Mouse (Mus musculus): ENCODE results near the gene Gpr137c. TPM values are rescaled to one million over a fixed set of nuclear protein-coding genes. Genes with fewer than 3 reads are reported as not detected.
A peak's percentile ranks its signal among the peaks of the same experiment; 100 is the strongest.

The Gpr137c gene
- polyA plus RNA-seq, 1 experiment from 2014 or later, result 2.1 TPM

- no peak for DNase-seq
- 0% methylated on average over 26 of the region's 38 CpGs for WGBS
- Histone ChIP-seq H3K9me3 (ENCODE audit: low read depth, low read length) (no peaks in the 10 kb centered on the region), H3K4me3 (ENCODE audit: low read depth, low read length) (peak overlapping the region; percentile 94), H3K27me3 (ENCODE audit: insufficient read depth, low read length) (no peaks in the 10 kb centered on the region), H3K4me1 (ENCODE audit: insufficient read depth) (no peaks in the 10 kb centered on the region), H3K4me2 (peak overlapping the region; percentile 80), H3K36me3 (ENCODE audit: insufficient read depth) (no peaks in the 10 kb centered on the region), H3K27ac (ENCODE audit: low read depth) (peak overlapping the region; percentile 92), H3K9ac (peak overlapping the region; percentile 91)
- no peak for ATAC-seq (ENCODE audit: insufficient read depth)
- no peak for TF ChIP-seq CTCF (IDR thresholded peaks at IDR 0.05; ENCODE audit: low read depth)
Measured at GRCm38 (mm10) chr14:45317921-45318411, 98.4 kb downstream of the Gpr137c start.

- no peaks in the 10 kb centered on the region for H3K36me3 ChIP-seq (ENCODE audit: insufficient read depth)
- ATAC-seq (ENCODE audit: insufficient read depth), result peak; percentile 96
- peak; percentile 92 for DNase-seq
- no peaks in the 10 kb centered on the region for H3K27me3 ChIP-seq (ENCODE audit: insufficient read depth, low read length)
- H3K4me1 ChIP-seq (ENCODE audit: insufficient read depth), result no peaks in the 10 kb centered on the region
- H3K9ac ChIP-seq, result peak within 1 kb of the TSS; percentile 91
- 2% methylated on average over 50 of the region's 74 CpGs for WGBS
- H3K27ac ChIP-seq (ENCODE audit: low read depth), result peak within 1 kb of the TSS; percentile 92
- peak within 1 kb of the TSS; percentile 94 for H3K4me3 ChIP-seq (ENCODE audit: low read depth, low read length)
- TF ChIP-seq CTCF (IDR thresholded peaks at IDR 0.05; ENCODE audit: low read depth), result no peak
- H3K9me3 ChIP-seq (ENCODE audit: low read depth, low read length), result no peaks in the 10 kb centered on the region
- H3K4me2 ChIP-seq, result peak within 1 kb of the TSS; percentile 80
Measured at GRCm38 (mm10) chr14:45318426-45319236, 99.1 kb downstream of the Gpr137c start, which contains the start of gene Ero1l. TSS of gene Ero1l (minus strand) at chr14:45318771.

- TF ChIP-seq CTCF (IDR thresholded peaks at IDR 0.05; ENCODE audit: low read depth), result no peak
- 49% methylated on average over 3 of the region's 3 CpGs for WGBS
- DNase-seq (no peak), ATAC-seq (ENCODE audit: insufficient read depth) (no peak)
- peak overlapping the region; percentile 94 for H3K4me3 ChIP-seq (ENCODE audit: low read depth, low read length)
- H3K27me3 ChIP-seq (ENCODE audit: insufficient read depth, low read length), result no peaks in the 10 kb centered on the region
- no peak overlapping the region for H3K9ac ChIP-seq
- peak overlapping the region; percentile 92 for H3K27ac ChIP-seq (ENCODE audit: low read depth)
- peak overlapping the region; percentile 80 for H3K4me2 ChIP-seq
- no peaks in the 10 kb centered on the region for H3K4me1 ChIP-seq (ENCODE audit: insufficient read depth)
- H3K36me3 ChIP-seq (ENCODE audit: insufficient read depth), result no peaks in the 10 kb centered on the region
- H3K9me3 ChIP-seq (ENCODE audit: low read depth, low read length), result no peaks in the 10 kb centered on the region
Measured at GRCm38 (mm10) chr14:45319237-45319610, 99.7 kb downstream of the Gpr137c start.

GRCm38 (mm10) chr14:45320111-45320510 is 100.6 kb downstream of the Gpr137c start:
- WGBS, result 75% methylated on average over 4 of the region's 4 CpGs
- no peak for TF ChIP-seq CTCF (IDR thresholded peaks at IDR 0.05; ENCODE audit: low read depth)
- ATAC-seq (ENCODE audit: insufficient read depth) (no peak), DNase-seq (no peak)
- H3K9me3 ChIP-seq (ENCODE audit: low read depth, low read length), result no peaks in the 10 kb centered on the region
- no peak overlapping the region for H3K27ac ChIP-seq (ENCODE audit: low read depth)
- no peak overlapping the region for H3K4me3 ChIP-seq (ENCODE audit: low read depth, low read length)
- H3K27me3 ChIP-seq (ENCODE audit: insufficient read depth, low read length), result no peaks in the 10 kb centered on the region
- no peaks in the 10 kb centered on the region for H3K4me1 ChIP-seq (ENCODE audit: insufficient read depth)
- no peak overlapping the region for H3K4me2 ChIP-seq
- no peak overlapping the region for H3K9ac ChIP-seq
- H3K36me3 ChIP-seq (ENCODE audit: insufficient read depth), result no peaks in the 10 kb centered on the region

GRCm38 (mm10) chr14:45321067-45321466 is 101.5 kb downstream of the Gpr137c start:
- no peak for TF ChIP-seq CTCF (IDR thresholded peaks at IDR 0.05; ENCODE audit: low read depth)
- no peak overlapping the region for H3K27ac ChIP-seq (ENCODE audit: low read depth)
- H3K4me3 ChIP-seq (ENCODE audit: low read depth, low read length), result no peak overlapping the region
- DNase-seq (no peak), ATAC-seq (ENCODE audit: insufficient read depth) (no peak)
- no peaks in the 10 kb centered on the region for H3K9me3 ChIP-seq (ENCODE audit: low read depth, low read length)
- H3K4me1 ChIP-seq (ENCODE audit: insufficient read depth), result no peaks in the 10 kb centered on the region
- H3K4me2 ChIP-seq, result no peak overlapping the region
- 72% methylated on average over 3 of the region's 3 CpGs for WGBS
- no peaks in the 10 kb centered on the region for H3K36me3 ChIP-seq (ENCODE audit: insufficient read depth)
- H3K27me3 ChIP-seq (ENCODE audit: insufficient read depth, low read length), result no peaks in the 10 kb centered on the region
- no peak overlapping the region for H3K9ac ChIP-seq

GRCm38 (mm10) chr14:45321622-45322021 is 102.1 kb downstream of the Gpr137c start:
- no peak for ATAC-seq (ENCODE audit: insufficient read depth)
- DNase-seq, result no peak
- H3K4me3 ChIP-seq (ENCODE audit: low read depth, low read length), result no peak overlapping the region
- no peak overlapping the region for H3K4me2 ChIP-seq
- H3K27ac ChIP-seq (ENCODE audit: low read depth), result no peak overlapping the region
- H3K36me3 ChIP-seq (ENCODE audit: insufficient read depth), result no peaks in the 10 kb centered on the region
- WGBS, result 44% methylated on average over 5 of the region's 5 CpGs
- no peaks in the 10 kb centered on the region for H3K9me3 ChIP-seq (ENCODE audit: low read depth, low read length)
- no peaks in the 10 kb centered on the region for H3K27me3 ChIP-seq (ENCODE audit: insufficient read depth, low read length)
- TF ChIP-seq CTCF (IDR thresholded peaks at IDR 0.05; ENCODE audit: low read depth), result no peak
- no peak overlapping the region for H3K9ac ChIP-seq
- no peaks in the 10 kb centered on the region for H3K4me1 ChIP-seq (ENCODE audit: insufficient read depth)

- Histone ChIP-seq H3K4me2 (no peak overlapping the region), H3K9ac (no peak overlapping the region), H3K27ac (ENCODE audit: low read depth) (no peak overlapping the region), H3K9me3 (ENCODE audit: low read depth, low read length) (no peaks in the 10 kb centered on the region), H3K36me3 (ENCODE audit: insufficient read depth) (no peaks in the 10 kb centered on the region), H3K4me1 (ENCODE audit: insufficient read depth) (no peaks in the 10 kb centered on the region), H3K27me3 (ENCODE audit: insufficient read depth, low read length) (no peaks in the 10 kb centered on the region), H3K4me3 (ENCODE audit: low read depth, low read length) (no peak overlapping the region)
- DNase-seq, result no peak
- 88% methylated on average over 2 of the region's 2 CpGs for WGBS
- no peak for ATAC-seq (ENCODE audit: insufficient read depth)
- TF ChIP-seq CTCF (IDR thresholded peaks at IDR 0.05; ENCODE audit: low read depth), result no peak
Measured at GRCm38 (mm10) chr14:45322450-45322849, 102.9 kb downstream of the Gpr137c start.
